Mouse (Mus musculus) embryo, embryonic 11.5 days (tissue): ENCODE results near the gene Gm9837.

Source experiments
- DNase-seq: peaks from one replicate; pipeline ENCODE4 v3.0.0-alpha.2; 2012; ENCODE audit warnings: low read depth, low spot score

Gm9837 gene

DNA sequence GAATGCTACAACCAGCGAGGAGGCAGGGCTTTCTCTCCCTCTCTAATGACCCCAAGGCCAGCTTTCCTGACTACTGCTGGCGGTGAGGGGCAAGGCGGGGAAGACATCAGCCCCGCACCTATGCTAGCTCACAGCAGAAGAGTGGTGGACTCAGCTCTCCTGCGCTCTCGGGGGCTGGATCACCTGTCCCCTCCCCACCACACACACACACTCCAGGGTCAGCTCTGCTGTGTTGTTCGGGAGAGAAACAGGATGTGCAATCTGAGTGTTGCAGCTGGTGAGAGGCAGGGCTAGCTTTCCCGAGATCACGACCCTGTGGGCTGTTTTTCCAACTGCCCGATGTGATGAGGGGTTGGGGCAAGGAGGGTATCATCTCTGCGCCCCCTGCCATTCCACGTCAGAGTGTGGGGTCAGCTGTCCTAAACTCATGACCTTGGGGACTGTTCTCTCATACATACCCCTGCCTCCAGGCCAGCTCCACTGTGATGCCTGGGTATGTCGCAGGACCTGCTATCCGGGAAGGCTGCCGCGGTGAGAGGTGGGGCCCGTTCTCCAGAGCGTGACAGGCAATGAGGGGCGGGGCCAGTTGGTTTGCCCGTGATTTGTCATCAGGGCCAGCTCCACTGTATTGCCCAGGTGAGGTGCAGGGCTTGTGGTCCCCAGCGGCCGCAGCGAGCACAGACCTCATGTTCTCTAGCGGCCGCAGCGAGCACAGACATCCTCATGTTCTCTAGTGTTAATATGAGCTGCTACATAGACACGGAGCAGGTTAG lies 16.7 kb upstream of the Gm9837 start:
- no peak for DNase-seq

DNA sequence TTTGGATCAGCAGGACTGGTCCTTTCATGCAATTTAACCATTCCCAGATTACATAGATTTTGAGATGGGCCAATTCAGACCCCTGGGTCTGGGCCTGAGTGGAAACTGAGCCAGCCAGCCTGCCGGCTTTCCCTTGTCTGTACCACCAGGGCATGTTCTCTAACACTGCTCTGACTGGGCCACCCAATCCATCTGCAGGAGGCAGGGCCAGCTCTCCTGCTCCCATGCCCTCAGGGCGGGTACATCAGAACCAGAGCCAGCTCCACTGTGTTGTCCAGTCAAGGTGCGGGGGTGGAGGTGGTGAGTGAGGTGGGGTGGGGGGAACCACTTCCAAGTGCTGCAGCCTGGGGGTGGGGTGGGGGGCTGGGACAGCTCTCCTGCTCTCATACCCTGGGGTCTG lies 16.1 kb upstream of the Gm9837 start:
- DNase-seq, result no peak

DNA sequence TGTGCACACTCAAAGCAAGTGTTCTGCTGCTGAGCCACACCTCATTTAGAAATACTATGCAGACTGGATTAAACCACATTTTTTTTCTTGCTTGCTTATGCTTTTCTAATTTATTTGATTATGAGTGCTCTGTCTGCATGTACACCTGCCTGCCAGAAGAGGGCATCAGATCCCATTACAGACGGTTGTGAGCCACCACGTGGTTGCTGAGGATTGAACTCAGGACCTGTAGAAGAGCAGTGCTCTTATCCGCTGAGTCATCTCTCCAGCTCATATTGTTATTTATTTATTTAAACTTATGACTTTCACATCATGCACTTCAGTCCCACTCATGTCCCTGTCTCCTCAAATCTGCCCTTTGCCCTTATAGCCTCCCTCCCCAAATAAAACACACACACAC lies 15.4 kb upstream of the Gm9837 start:
- no peak for DNase-seq

DNA sequence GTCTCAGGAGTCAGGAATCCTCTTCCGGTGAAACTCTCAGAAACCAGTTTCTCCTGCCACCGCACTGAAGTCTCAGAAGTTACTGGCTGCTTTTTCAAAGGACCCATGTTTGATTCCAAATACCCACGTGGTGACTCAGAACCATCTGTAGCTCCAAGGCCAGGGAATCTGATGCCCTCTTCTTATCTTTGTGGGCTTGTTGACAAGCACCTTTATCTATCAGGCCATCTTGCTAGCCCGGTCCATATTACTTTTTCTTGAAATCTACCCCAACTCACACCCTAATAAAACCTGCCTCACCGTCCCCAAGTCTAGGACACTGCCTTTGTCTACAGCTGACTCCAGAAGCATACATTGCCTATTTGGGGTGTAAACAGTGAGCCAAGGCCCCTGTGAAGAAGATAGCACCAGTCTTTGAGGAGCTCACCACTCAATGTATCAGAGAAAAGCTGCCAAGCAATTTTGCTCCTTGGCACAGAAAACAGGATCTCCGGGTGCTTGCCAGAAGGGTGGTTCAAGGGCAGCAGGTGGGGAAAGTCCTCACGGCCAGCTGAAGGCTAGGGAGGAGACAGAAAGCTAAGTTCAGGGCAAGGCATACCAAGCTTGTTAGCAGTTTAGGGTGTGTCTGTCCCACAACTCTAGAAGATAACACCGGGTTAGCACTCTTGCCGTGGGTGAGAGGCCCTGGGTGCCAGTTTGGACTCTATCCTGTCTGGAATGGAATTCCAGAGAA lies 13.0 kb upstream of the Gm9837 start:
- DNase-seq, result no peak

DNA sequence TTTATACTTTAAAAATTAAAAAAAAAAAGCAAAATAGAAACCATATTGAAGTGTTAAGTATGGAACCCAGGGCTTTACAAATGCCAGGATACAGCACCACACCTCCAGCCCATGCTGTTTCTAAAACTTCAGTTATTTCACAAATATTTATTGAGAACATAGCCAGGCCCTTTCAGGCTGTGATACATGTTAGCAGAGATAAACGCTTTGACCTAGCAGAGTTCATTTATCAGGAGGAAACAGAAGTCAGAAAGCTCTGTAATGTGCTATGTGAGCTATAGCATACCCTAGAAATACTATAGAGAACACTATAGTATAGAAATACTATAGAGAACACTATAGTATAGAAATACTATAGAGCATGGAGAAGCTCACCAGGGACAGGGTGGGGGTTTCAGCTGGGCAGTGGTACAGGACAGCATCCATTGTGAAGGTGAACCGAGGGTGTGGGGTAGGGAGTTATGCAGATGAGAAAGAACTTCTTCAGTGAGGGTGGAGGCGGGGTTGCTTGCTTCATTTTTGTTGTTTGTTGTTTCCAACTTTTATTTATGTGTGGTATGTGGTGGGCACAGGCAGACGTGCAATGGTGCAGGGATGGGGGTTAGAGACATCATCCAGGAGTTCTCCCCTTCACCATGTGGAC lies 10.9 kb upstream of the Gm9837 start:
- DNase-seq, result no peak

DNA sequence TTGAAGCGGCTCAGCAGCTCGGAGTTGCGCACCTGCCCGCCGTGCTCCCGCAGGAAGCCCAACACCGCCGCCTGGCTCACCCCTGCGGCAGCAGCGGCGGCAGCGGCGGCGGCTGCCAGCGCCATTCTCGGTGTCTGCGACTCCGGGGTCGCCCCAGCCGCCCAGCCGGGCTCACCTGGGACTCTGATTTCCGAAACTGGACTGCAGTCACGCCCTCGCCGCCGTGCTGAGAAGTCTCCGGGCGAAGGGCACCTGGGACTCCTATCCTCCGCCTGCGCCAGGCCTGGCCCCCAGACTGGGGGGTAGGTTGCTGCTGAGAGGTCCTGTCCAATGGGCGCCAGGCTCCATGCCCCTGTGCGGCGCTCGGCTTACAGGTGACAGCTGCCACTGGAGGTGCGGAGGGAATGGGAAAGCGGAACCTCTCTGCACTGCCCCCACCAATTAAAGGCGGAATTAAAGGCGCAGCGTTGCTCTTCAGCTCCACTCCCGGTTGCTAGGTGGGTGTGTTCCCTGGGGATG lies 9.6 kb upstream of the Gm9837 start, which contains the start of the genes Gm9945 and Sowaha:
Gm9945 (plus strand) TSS at position 384 of the 519 bp plus-strand sequence.
Sowaha (minus strand) TSS at position 492 of the 519 bp plus-strand sequence.
- DNase-seq, result no peak

DNA sequence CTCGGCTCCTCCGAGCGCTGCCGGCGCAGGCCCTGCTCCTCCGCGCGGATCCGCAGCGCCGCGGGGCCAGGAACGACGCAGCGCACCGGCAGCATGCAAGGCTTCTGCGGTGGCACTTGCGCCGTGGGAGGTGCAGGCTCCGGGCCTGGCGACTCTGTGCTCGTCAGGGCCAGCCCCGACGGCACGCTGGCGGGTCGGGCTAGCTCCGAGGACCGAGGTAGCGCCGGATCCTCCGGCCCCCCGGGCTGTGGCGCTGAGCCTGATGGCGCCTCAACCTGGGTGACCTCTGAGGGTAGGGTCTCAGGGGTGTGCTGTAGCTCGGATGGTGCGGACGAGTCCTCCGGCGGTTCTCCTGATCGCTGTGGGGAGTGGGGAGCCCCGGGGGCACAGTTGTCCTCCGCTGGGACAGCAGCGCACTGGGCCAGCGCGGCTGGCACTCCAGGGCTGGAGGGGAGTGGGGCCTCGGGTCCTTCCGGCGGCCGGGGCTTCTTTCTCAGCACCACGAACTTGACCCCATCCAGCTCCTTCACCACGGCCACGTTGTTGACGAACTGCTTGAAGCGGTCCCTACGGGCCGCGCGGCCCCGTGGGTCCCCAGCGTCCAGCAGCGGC lies 9.0 kb upstream of the Gm9837 start:
- DNase-seq, result no peak

DNA sequence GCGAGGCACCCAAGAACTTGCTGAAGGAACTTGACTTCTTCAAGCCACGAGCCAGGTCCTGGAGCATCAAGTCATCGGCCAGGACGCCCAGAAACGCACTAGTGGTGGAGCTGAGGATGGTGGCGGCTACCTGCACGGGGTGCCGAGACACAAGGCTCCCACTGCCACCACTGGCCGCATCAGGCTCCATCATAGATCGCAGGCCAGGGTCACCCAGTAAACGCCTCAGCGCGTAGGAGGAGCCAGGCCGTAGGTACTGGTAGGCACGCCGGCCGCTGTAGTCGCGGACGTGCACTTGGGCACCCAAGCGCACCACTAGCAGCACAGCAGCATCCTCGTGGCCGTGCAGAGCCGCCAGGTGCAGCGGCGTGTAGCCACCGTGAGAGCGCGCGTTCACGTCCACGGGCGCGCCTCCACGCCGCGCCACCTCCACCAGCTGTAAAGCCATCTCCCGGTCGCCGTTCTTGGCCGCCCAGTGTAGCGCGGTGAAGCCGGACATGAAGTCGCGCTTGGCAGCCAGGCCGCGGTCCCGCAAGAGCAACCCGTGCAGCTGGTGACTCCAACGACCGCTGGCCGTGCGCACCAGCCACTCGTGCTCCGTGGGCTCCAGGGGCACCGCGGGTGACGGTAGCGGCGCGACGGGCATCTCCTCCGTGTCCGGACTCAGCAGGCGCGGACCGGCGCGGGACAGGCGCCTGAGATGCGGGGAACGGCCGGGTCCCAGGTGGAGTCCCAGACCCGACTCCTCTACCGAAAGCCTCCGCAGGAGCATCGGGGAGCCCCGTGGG lies 8.3 kb upstream of the Gm9837 start:
- DNase-seq, result no peak

DNA sequence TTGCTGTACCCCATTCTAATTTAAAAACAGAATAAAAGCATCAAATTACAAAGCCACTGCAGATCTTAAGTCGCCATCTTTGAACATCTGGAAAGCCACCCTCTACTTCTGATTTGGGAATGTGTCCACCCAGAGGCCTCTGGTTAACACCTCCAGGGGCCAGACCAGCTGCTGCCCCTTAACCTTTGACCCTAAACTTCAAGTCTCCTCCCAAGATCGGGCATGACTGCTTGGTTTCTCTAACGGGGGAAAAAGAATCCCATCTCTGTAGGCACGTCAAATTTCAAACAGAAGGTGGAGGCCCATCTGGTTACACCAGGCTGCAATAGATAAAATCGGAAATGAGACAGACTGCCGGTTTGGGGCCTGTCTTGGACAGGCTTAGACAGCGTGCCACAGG lies 7.6 kb upstream of the Gm9837 start:
- no peak for DNase-seq

DNA sequence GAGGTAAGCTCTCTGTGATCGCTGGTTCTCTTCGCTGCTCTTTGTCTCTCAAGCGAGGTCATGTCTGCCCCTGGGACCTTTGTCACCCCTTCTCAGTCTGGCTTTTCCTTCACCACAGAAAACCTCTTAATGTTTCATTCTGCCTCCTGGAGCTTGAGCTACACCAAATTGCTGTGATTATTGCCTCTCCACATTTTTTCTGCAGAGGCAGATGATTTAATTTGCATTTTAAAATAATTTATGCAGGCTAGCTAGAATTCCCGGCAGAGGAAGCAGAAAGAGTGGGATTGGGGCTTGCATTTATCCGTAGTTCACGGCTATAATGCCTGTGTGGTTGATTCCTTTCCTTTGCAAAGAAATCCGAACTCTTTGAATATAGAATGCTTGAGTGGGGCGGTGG lies 5.3 kb upstream of the Gm9837 start:
- no peak for DNase-seq

DNA sequence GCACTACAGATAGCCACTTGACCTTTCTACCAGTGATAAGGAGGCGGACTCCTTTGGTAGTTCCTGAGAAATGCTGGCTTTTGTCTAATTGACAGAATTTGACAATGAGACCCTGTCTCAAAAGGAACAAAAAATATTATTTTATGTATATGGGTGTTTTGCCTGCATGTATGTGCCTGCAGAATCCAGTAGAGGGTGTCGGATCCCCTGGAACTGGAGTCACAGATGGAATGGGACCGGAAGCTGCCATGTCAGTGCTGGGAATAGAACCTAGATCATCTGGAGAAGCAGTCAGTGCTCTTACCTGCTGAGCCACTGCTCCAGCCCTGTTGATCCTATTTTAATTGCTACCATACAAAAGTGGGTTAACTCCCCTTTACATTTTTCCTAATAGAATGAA lies 2.4 kb upstream of the Gm9837 start:
- DNase-seq, result no peak

DNA sequence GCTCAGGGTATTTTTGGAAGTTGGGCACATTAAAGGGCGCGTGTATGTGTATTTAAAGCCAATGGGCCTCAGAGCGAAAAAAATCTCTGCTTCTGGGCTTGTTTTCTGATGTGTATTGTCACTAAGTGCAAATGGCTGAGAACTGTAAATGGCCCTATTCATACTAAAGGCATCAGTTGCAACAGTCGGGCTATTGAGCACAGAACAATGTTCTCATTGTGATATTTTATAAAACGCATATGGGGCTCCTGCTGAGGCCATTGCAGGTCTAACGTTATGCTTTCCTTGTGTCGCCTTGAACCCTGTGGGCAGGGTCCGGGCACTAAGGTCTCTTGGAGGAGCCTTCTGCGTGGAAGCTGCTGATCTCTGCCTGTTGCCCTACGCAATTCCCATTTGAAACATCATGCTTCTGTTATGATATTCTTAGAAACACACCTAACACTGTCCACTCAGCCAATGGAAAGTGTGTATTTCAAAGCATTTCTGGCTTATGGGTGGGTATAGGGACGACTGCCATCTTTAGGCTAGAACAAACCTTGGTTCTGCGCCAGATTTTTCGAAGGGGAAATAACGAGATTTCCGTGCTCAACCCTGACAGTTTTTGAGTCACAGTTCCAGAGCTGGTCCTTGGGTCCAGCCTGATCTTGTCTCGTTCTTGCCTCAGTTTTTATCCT lies 848 bp downstream of the Gm9837 start:
- DNase-seq, result no peak

DNA sequence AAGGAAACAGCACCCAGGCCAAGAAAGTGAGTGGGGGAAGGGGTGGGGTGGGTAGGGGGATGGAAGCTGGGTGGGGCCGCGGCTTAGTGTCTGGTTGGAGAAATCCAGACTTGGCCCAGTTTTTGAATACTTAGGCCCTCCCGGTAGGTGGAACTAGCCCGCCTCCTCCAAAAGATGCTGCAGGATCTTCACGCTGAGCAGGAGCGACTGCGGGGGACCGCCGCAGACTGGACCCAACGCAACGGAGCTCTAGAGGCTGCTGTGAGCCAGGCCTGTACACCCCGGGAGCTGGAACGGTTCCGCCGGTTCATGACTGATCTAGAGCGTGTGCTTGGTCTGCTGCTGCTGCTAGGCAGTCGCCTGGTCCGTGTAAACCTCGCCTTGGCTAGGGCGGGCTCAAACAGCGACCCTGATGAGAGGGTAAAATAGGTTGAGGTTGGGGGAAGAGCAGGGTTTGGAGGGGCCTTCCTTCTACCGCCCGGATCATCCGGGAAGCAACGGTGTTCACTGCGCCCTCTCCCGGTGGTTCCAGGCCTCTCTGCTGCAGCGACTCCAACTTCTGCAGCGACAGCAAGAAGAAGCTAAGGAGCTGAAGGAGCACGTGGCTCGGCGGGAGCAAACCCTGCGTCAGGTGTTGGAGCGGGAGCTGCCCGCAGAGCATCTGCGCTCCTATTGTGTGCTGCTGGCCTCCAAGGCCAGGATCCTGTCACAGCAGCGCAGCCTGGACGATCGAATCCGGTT lies 3.9 kb downstream of the Gm9837 start:
- DNase-seq, result peak; percentile 69

DNA sequence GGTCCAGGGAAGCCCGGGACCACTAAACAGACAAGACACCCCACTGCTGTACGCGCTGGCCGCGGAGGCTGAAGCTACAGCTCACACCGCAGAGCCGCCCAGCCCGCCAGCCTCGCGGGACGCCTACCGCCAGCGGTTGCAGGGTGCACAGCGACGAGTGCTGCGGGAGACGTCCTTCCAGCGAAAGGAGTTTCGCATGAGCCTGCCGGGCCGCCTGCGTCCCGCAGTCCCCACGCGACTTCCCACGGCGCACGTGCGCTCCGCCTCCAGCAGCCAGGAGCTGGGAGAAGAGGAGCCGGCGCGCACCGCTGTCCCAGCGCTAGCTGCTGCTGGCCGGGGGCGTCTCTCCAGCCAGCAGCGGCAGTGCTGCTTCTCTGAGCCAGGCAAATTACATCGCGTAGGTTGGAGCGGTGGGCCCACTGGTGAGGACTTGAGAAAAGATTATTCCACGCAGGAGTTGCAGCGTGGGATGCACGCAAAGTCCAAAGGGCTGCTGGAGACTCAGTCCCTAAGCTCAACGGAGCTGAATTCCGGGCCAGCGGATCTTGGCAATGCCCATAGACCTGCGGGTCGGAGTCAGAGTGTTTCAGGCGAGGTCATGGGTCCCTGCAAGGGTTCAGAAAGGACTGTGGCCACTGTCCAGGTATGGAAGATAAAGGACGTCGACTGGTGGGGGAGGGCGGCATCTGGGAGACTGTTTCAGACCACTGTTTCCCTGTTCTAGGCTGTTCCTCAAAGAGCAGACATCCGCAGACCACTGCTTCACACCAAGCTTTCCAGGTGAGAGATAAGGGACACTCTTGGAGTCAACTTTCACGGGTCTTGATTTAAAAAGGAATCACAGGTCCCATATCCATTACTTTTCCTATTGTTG lies 6.5 kb downstream of the Gm9837 start:
- DNase-seq, result no peak

DNA sequence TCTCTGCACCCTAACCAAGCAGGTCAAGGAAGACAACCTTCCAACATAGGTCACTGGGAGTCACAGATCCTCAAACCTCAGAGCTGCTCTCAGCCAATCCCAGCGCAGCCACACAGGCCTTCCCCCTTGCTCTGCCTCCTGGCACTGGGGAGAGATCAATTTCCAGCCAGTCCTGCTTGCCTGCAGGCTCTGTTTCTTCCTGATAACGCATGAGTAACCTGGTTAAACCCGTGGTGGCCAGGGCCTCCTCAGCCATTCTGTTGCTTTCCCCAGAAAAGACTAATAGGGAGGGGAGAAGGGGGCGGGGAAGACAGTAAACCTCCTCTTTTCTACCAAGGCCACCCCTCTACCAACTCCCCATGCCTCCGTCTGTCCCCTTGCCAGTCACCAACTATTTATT lies 8.6 kb downstream of the Gm9837 start:
- no peak for DNase-seq

DNA sequence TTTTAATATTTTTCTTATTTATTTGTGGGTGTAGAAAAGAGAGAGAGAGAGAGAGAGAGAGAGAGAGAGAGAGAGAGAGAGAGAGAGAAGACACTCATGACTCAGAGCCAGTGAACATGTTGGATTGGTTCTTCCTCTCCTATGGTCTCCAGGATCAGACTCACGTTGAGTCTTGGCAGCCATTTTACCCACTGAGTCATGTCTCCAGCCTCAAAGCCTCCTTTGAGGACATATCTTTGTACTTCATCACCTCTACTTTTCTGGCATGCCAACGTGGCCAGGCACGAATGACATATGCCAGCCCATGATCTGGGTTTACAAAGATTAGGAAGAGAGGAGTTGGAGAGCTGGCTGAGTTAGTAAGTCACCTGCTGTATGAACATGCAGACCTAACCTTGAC lies 10.1 kb downstream of the Gm9837 start:
- no peak for DNase-seq

DNA sequence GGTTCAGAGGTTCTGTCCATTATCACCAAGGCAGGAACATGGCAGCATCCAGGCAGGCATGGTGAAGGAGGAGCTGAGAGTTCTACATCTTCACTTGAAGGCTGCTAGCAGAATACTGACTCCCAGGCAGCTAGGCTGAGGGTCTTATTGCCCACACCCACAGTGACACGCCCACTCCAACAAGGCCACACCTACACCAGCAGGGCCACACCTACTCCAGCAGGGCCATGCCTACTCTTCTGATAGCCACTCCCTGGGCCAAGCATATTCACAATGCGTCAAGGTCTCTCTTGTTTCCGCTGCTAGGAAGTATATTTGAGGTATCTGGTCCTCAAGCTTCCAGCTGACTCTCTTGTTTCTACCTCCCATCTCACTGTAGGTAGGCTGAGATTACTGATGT lies 11.3 kb downstream of the Gm9837 start:
- no peak for DNase-seq

DNA sequence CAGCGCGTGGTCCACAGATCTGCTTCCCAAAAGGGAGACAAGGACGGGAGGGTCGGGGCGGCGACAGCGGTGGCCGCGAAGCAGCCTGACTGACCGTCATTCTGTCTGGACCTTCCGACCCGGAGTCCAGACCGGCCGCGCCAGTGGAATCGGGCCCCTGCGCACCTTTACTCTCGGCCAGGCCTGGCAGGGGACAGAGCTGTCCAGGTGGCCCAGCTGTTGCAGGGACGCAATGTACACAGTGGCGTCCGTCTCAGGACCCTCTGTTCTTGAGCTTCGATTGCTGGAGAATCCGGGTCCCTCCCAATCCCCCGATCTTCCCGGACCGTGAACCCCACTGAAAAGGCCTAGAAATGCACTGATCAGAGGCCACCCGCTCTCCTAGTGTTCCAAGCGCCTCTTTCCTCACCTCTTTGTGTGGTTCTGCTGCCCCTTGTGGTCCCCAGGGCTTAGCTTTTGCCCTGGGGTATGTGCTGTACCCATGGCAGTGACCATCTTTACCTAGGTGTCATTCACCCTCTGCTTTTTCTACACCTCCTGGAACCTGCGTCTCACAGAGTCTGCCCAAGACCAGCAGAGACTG lies 12.8 kb downstream of the Gm9837 start:
- no peak for DNase-seq
